Mouse (Mus musculus) neutrophil, adult 5-6 weeks (primary cell): ENCODE measurements around the gene Siah1b. TPM values are rescaled to one million over a fixed set of nuclear protein-coding genes. Genes with fewer than 3 reads are reported as not detected.
A peak's percentile ranks its signal among the peaks of the same experiment; 100 is the strongest.

Experiments used
- ATAC-seq: fragments of 151-379, 151-347 bp; 2 replicates; pipeline ENCODE4 v1.8.0; 2017; ENCODE audit warnings: mild to moderate bottlenecking, moderate TSS enrichment; ENCODE audit not compliant: insufficient number of reproducible peaks, poor library complexity, low FRiP score, severe bottlenecking; ENCODE audit errors: extremely low read depth
- total RNA-seq: library from RNA; stranded (forward); fragments of 200-1000 nt; gene quantifications from 2 replicates; pipeline ENCODE4 v1.2.3, GENCODE M21; 2017

Gene Siah1b
- total RNA-seq, 1 experiment from 2014 or later, result 3.0 TPM

DNA sequence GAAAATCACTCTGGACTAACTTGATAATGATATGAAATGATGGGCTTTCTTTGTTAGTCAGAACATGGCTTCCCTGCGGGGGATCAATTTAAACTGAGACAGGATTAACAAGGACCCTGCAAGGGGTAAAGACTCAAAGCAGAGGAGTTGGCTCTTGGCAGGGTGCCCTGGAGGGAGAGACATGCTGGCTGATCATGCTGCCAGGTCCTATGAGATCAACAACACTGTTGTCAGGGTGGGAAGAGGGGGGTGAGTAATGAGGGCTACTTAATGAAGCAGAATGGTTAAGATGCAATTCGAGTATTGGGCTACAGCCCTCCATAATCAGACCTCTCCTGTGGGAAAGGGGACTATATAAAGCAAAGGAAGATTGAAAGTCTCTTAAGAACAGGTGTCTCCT, 37.4 kb downstream of the Siah1b start:
- ATAC-seq, result no peak

DNA sequence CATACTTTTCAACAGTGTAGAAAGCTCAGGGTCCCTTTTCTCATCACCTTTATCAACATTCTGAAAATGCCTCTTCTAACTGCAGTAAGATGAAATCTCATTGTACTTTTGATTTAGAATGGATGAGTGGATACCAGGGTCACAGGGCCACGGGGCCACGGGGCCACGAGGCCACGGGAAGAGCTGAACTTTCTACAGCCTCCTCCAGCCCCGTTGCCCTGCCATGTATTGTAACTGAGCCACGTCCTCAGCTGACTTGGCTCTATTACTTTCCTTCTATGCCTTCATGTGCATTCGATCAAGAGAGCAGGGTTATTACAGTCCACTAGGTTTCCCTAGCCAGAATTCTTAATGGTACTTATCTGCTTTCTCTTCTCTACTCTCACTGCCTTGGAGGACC, 40.4 kb downstream of the Siah1b start:
- ATAC-seq, result no peak

DNA sequence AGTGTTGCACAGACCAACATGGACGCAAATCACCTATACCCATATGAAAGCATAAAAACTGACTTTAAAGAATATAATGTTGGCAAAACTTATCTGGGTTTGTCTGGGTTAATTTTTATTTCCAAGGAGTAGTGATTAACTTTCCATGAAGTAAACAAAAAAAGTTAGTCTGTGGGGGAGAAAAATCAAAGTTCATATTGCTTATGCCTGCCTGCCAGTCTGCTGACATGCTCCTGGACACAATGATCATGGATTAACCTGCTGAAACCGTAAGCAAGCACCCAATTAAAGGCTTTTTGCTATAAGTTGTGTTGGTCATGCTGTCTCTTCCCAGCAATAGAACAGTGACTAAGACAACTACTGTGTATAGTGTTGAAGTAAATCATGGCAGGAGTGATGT, 40.9 kb downstream of the Siah1b start:
- no peak for ATAC-seq

DNA sequence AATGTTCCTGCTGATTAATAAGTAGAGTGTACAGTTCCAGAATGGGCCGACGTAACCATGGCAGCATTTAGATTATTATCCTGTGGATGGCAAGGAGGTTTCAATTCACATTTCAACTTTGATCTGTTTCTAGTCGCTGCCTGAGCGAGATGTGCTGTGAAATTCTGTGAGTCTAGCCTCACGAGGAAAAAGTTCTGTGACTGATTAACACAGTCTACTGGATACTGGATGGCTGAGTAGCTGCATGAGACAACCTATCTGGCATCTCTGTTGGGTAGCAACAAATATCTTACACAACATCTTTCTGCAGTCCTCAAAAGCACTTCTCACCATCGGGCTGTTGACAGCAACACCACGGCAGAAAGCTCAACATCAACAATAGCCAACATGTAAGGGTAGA, 43.8 kb downstream of the Siah1b start:
- no peak for ATAC-seq

GRCm38 (mm10) chrX:164027607-164028289, 48.5 kb downstream of the Siah1b start, which contains the start of gene Car5b:
Gene Car5b (minus strand): TSS chrX:164027997.
- peak; percentile 69; the same call in 1 of the 2 replicates for ATAC-seq

Other genes starting within 250 kb of the Siah1b start
- gene Ap1s2, start 167.5 kb downstream of the Siah1b start, total RNA-seq, result 61.6 and 77.7 TPM in 2 replicates
- gene Zrsr2, start 117.8 kb downstream of the Siah1b start, total RNA-seq, result 52.7 and 58.8 TPM in 2 replicates
- gene Car5b, start 48.5 kb downstream of the Siah1b start, total RNA-seq, result 0.25 and 0.47 TPM in 2 replicates
- gene Cltrn, start 12.3 kb upstream of the Siah1b start, total RNA-seq, result not detected in 2 replicates
- gene Ace2, start 62.8 kb upstream of the Siah1b start, total RNA-seq, result 0.23 and 0.25 TPM in 2 replicates
- 41.7 and 42.5 TPM in 2 replicates for gene Bmx, start 181.7 kb upstream of the Siah1b start, total RNA-seq
- gene Pir, start 192.9 kb upstream of the Siah1b start, total RNA-seq, result not detected in 2 replicates